Mouse (Mus musculus) testis, postnatal 10 days (tissue): ENCODE measurements around the gene Kremen1.
A peak's percentile ranks its signal among the peaks of the same experiment; 100 is the strongest.

Source experiments
- DNase-seq: peaks from one replicate; pipeline ENCODE4 v3.0.0; 2021; ENCODE audit warnings: low spot score

Kremen1 gene

GRCm38 (mm10) chr11:5215401-5216187, 45.8 kb downstream of the Kremen1 start:
- no peak for DNase-seq

- DNase-seq, result no peak
Measured at GRCm38 (mm10) chr11:5214483-5215040, 46.8 kb downstream of the Kremen1 start.

GRCm38 (mm10) chr11:5203054-5203453, 58.3 kb downstream of the Kremen1 start:
- DNase-seq, result no peak

DNA sequence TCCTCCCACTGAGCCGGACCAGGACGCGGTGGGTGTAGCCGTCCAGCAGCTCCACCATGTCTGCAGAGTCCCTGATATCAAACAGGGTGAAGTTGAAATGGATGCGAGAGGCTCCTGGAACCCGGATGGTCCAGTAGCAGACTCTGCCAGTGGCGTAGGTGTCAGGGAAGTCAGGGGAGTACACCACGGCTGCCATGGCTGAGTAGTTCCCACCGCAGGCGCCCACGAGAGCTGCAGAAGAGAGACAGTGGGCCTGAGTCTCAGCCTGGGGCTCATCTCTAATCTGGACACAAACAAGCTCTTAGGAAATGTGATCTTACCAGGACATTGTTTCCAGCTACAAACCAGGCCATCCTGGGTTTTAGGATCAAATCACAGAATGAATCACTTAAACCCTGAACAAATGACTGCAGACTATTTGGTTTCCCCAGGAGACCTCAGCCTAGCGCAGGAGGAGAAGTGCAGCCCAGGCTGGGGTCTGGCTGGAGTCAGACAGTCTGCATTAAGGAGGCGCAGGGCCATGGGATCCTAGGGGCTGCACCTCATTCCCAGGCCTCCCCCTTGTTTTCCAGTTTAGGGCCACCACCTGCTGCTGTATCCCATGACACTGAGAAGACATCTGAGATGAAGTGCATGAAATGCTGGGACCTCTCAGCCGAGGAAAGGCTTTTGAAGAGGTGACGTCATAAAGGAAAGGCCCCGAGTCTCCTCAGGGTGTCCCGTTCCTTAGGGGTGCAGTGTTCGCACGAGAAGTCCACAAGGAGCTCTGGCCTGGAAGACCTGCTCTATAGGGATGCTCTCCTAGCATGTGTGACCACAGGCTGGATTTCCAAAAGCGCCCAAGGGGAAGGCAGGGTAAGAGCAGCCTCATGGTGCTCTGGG, 59.3 kb downstream of the Kremen1 start:
- DNase-seq, result no peak

- no peak for DNase-seq
Measured at GRCm38 (mm10) chr11:5199879-5200278, 61.5 kb downstream of the Kremen1 start.

GRCm38 (mm10) chr11:5197068-5197467, 64.3 kb downstream of the Kremen1 start:
- DNase-seq, result no peak

DNA sequence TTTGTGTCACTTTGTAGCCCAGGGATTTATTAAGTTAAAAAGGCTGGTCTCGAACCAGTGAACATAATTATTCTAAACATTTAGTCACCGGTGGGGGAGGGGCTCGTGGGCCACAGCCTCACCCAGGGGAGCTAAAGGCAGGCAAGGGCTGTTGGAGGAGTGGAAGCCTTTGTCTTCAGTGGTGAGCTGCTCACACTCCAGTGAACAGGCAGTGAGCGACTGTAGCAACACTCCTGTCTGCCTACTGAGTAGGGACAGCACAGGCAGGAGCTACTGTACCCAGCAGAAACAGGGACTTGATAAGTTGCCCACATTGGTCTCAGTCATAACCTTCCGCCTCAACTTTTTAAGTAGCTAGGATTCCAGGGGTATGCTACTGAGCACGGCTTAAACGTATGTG, 64.8 kb downstream of the Kremen1 start:
- no peak for DNase-seq

DNA sequence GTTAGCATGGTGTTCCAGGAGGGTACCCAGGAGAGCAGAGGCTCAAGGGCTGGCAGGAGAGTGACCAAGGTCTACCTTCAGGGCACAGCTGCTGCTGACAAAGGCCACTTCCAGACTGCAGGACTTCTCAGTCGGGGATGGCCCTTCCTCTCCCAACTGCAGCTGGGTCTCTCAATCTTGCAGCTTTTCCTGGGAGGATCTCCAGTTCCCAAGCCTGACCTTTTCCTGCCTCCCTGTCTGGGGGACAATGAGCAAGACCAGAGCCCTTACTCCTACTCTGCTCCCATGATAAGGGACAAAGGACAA, 67.8 kb downstream of the Kremen1 start:
- DNase-seq, result no peak

DNA sequence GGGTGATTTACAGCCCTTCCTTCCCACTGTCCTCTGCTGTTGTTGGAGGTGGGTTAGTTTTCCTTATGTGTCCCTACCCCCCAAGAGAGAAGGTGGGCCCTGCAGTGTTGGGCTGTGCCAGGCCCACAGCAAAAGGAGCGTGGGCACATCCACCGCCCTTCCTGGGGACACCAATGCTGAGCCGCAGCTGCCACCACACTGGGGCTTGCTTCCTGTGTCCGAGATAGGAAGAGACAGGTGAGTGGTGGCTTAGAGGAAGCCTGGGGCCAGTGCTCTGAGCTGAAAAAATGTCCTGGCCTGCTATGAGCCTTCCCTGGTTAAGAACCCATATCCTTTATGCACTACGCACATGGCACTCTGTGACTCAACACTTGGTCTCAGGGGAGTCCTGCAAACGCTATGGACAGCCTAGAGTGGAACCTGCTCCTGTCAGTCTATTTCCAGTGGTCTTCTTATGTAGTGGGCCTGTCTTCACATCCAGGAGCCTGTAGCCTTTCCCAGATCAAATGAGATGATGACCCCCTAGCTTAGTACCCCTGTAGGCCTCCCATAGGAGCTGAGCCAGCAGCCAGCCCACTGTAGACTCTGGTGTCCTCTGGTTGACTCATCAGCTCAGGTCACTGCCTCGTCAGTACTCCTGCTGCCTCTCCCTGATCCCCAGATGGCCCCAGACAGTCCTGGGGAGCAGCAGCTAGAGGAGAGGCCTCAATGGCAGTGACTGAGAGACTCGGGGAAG, 68.3 kb downstream of the Kremen1 start:
- DNase-seq, result no peak

- DNase-seq, result peak; percentile 54
Measured at GRCm38 (mm10) chr11:5192084-5192516, 69.3 kb downstream of the Kremen1 start.

DNA sequence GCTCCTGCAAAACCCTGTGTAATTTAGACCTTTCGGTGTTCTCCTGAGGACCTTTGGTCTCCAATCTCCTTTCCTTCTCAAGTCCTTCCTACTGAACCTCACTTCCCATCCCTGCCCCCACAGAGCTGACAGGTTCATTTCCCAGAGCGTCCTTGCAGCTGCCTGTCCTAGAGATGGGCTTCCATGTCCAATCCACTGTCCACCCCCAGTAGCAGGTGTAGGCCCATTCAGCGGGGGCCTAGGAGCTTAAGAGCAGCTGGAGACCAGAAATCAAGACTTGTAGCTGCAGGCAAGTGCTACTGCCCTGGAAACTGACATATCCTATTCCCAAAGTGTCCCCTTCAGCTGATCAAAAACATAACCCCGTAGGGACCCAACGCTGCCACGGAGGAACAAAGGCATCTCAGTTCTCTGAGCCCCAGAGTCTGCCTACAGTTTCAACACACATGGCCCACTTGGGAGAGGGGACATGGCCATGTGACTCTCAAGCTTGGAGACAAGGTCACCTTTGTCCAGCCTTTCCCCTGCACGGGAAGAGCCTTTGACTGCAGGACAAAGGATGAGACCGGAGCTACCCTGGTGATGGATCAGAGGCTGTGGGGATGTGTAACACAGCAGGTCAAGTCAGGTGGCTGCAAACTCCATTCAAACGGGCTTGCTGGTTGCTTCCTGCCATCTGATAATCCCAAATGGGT, 72.0 kb downstream of the Kremen1 start:
- no peak for DNase-seq

GRCm38 (mm10) chr11:5188170-5188569, 73.2 kb downstream of the Kremen1 start:
- no peak for DNase-seq

GRCm38 (mm10) chr11:5184832-5185231, 76.5 kb downstream of the Kremen1 start:
- DNase-seq, result no peak

GRCm38 (mm10) chr11:5184250-5184649, 77.1 kb downstream of the Kremen1 start:
- no peak for DNase-seq

GRCm38 (mm10) chr11:5182870-5183269, 78.5 kb downstream of the Kremen1 start:
- no peak for DNase-seq

DNA sequence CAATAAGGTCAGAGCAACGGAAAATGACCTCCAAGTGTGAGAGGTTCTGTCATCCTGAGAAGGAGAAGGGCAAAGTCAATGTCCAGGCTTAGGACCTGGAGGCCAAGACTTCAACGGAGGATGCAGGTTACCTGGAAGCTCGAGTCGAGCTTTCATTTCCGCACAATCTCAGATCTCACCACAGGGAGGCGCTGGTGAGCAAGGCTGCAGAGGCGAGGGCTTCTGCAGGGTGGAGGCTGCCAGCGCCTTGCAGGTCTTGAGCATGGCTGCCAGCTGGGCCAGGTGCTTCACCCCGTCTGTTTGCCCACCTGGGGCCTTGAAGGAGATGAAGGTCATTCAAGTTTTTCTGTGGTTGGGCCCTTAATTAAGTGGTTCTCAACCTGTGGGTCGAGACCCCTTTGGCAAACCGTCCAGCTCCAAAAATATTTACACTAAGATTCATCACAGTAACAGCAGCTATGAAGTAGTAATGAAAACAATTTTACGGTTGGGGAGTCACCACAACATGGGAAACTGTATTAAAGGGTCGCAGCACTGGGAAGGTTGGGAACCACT, 79.4 kb downstream of the Kremen1 start:
- peak; percentile 93 for DNase-seq

GRCm38 (mm10) chr11:5179391-5179790, 82.0 kb downstream of the Kremen1 start:
- DNase-seq, result no peak

GRCm38 (mm10) chr11:5177171-5177570, 84.2 kb downstream of the Kremen1 start:
- DNase-seq, result no peak

- no peak for DNase-seq
Measured at GRCm38 (mm10) chr11:5176685-5177084, 84.7 kb downstream of the Kremen1 start.

DNA sequence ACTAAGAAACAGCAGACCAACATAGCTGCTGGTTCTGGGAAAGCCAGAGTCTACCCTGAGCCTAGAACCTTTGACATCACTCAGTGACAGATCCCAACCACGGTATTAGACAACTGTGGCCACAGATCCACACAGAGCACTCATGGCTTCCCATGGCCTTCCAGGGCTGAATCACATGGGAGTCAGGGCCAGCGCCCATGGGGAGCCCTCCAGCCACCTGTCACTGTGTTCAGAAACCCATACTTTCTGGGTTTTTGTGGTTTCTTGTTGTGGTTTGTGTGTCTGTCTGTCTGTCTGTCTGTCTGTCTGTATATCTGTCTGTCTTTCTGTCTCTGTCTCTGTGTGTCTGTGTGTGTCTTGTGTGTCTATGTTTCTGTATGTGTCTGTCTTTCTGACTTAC, 85.5 kb downstream of the Kremen1 start:
- DNase-seq, result no peak

DNA sequence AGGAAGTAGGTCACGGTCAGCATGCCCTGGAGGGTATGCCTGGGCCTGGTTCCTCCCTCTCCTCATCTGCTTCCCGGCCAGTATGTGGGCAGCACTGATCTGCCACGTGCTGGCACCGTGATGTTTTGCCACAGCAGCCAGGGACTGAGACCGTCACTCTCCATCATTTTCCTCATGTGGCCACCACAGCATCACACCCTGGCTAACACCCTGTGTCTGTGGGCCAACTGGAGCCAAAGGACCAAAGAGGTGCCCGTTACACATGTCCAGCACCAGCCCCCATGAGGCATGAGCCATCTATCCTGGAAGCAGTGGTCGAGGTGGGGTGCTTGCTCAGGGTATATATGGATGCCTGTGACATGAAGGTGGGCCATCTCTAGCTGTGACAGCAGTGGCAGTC, 86.2 kb downstream of the Kremen1 start:
- no peak for DNase-seq
